Mouse (Mus musculus): ENCODE measurements at regions not wholly inside any gene's neighbourhood (a gene's known extent, or its start where the extent isn't known, plus 50 kb on each side); places are given as distances from the start of the nearest gene placed in this dataset.

- no peak overlapping the region for H3K4me2 ChIP-seq (replicated peaks; ENCODE audit: low read depth)
- ATAC-seq (ENCODE audit: low FRiP score, low TSS enrichment) (no peak), DNase-seq (ENCODE audit: low spot score) (no peak)
- no peak for TF ChIP-seq EP300 (optimal IDR thresholded peaks at IDR 0.05)
- TF ChIP-seq CTCF (IDR thresholded peaks at IDR 0.05; ENCODE audit: low read depth) = no peak
- H3K27me3 ChIP-seq (ENCODE audit: control insufficient read depth, insufficient read depth, low read length) = no peaks in the 10 kb centered on the region
- 86% methylated on average over 4 of the region's 4 CpGs for WGBS
- no peak overlapping the region for H3K27ac ChIP-seq (replicated peaks)
- H3K4me3 ChIP-seq (ENCODE audit: low read depth, low read length) = no peak overlapping the region
- no peaks in the 10 kb centered on the region for H3K4me1 ChIP-seq (replicated peaks; ENCODE audit: control insufficient read depth, insufficient read depth)
- no peaks in the 10 kb centered on the region for H3K9me3 ChIP-seq (ENCODE audit: control insufficient read depth, low read length)
- no peak overlapping the region for H3K9ac ChIP-seq (ENCODE audit: low read length)
- no peaks in the 10 kb centered on the region for H3K36me3 ChIP-seq (ENCODE audit: control insufficient read depth, insufficient read depth, low read length)
Observed at GRCm38 (mm10) chr9:61853841-61854240, 60.5 kb downstream of the Rplp1 start.

GRCm38 (mm10) chr9:61851331-61851730 lies 63.0 kb downstream of the Rplp1 start:
- no peak for ATAC-seq (ENCODE audit: low FRiP score, low TSS enrichment)
- Histone ChIP-seq H3K36me3 (ENCODE audit: control insufficient read depth, insufficient read depth, low read length) (no peaks in the 10 kb centered on the region), H3K9me3 (ENCODE audit: control insufficient read depth, low read length) (no peaks in the 10 kb centered on the region), H3K9ac (ENCODE audit: low read length) (no peak overlapping the region), H3K27me3 (ENCODE audit: control insufficient read depth, insufficient read depth, low read length) (no peaks in the 10 kb centered on the region), H3K4me1 (replicated peaks; ENCODE audit: control insufficient read depth, insufficient read depth) (no peaks in the 10 kb centered on the region), H3K27ac (replicated peaks) (no peak overlapping the region), H3K4me2 (replicated peaks; ENCODE audit: low read depth) (no peak overlapping the region), H3K4me3 (ENCODE audit: low read depth, low read length) (no peak overlapping the region)
- 93% methylated on average over 3 of the region's 3 CpGs for WGBS
- no peak for DNase-seq (ENCODE audit: low spot score)
- TF ChIP-seq EP300 (optimal IDR thresholded peaks at IDR 0.05) (no peak), CTCF (IDR thresholded peaks at IDR 0.05; ENCODE audit: low read depth) (no peak)

- Histone ChIP-seq H3K27ac (replicated peaks) (no peak overlapping the region), H3K27me3 (ENCODE audit: control insufficient read depth, insufficient read depth, low read length) (no peaks in the 10 kb centered on the region), H3K4me1 (replicated peaks; ENCODE audit: control insufficient read depth, insufficient read depth) (no peaks in the 10 kb centered on the region), H3K9me3 (ENCODE audit: control insufficient read depth, low read length) (no peaks in the 10 kb centered on the region), H3K4me2 (replicated peaks; ENCODE audit: low read depth) (no peak overlapping the region), H3K9ac (ENCODE audit: low read length) (no peak overlapping the region), H3K36me3 (ENCODE audit: control insufficient read depth, insufficient read depth, low read length) (no peaks in the 10 kb centered on the region), H3K4me3 (ENCODE audit: low read depth, low read length) (no peak overlapping the region)
- no peak for TF ChIP-seq CTCF (IDR thresholded peaks at IDR 0.05; ENCODE audit: low read depth)
- no peak for TF ChIP-seq EP300 (optimal IDR thresholded peaks at IDR 0.05)
- 63% methylated on average over 2 of the region's 2 CpGs for WGBS
- ATAC-seq (ENCODE audit: low FRiP score, low TSS enrichment) (no peak), DNase-seq (ENCODE audit: low spot score) (no peak)
Observed at GRCm38 (mm10) chr9:61848401-61848800, 65.9 kb downstream of the Rplp1 start.

- no peak overlapping the region for H3K4me2 ChIP-seq (replicated peaks; ENCODE audit: low read depth)
- no peak overlapping the region for H3K27ac ChIP-seq (replicated peaks)
- H3K9ac ChIP-seq (ENCODE audit: low read length) = no peak overlapping the region
- TF ChIP-seq EP300 (optimal IDR thresholded peaks at IDR 0.05) (no peak), CTCF (IDR thresholded peaks at IDR 0.05; ENCODE audit: low read depth) (no peak)
- no peaks in the 10 kb centered on the region for H3K9me3 ChIP-seq (ENCODE audit: control insufficient read depth, low read length)
- no peaks in the 10 kb centered on the region for H3K4me1 ChIP-seq (replicated peaks; ENCODE audit: control insufficient read depth, insufficient read depth)
- DNase-seq (ENCODE audit: low spot score) (no peak), ATAC-seq (ENCODE audit: low FRiP score, low TSS enrichment) (no peak)
- H3K36me3 ChIP-seq (ENCODE audit: control insufficient read depth, insufficient read depth, low read length) = no peaks in the 10 kb centered on the region
- no peaks in the 10 kb centered on the region for H3K27me3 ChIP-seq (ENCODE audit: control insufficient read depth, insufficient read depth, low read length)
- H3K4me3 ChIP-seq (ENCODE audit: low read depth, low read length) = no peak overlapping the region
Observed at GRCm38 (mm10) chr9:61847496-61847895, 66.8 kb downstream of the Rplp1 start.

GRCm38 (mm10) chr9:61844645-61845044 lies 69.7 kb downstream of the Rplp1 start:
- no peak for TF ChIP-seq CTCF (IDR thresholded peaks at IDR 0.05; ENCODE audit: low read depth)
- no peaks in the 10 kb centered on the region for H3K36me3 ChIP-seq (ENCODE audit: control insufficient read depth, insufficient read depth, low read length)
- no peak overlapping the region for H3K4me2 ChIP-seq (replicated peaks; ENCODE audit: low read depth)
- H3K9me3 ChIP-seq (ENCODE audit: control insufficient read depth, low read length) = no peaks in the 10 kb centered on the region
- H3K9ac ChIP-seq (ENCODE audit: low read length) = no peak overlapping the region
- ATAC-seq (ENCODE audit: low FRiP score, low TSS enrichment) = no peak
- no peaks in the 10 kb centered on the region for H3K4me1 ChIP-seq (replicated peaks; ENCODE audit: control insufficient read depth, insufficient read depth)
- H3K27ac ChIP-seq (replicated peaks) = no peak overlapping the region
- no peaks in the 10 kb centered on the region for H3K27me3 ChIP-seq (ENCODE audit: control insufficient read depth, insufficient read depth, low read length)
- no peak for DNase-seq (ENCODE audit: low spot score)
- WGBS = 61% methylated on average over 5 of the region's 5 CpGs
- H3K4me3 ChIP-seq (ENCODE audit: low read depth, low read length) = no peak overlapping the region

- WGBS = 65% methylated on average over 8 of the region's 8 CpGs
- no peaks in the 10 kb centered on the region for H3K4me1 ChIP-seq (replicated peaks; ENCODE audit: control insufficient read depth, insufficient read depth)
Observed at GRCm38 (mm10) chr9:61844141-61844540, 70.2 kb downstream of the Rplp1 start.

More at GRCm38 (mm10) chr9:61844141-61844540, 70.2 kb downstream of the Rplp1 start:
- no peaks in the 10 kb centered on the region for H3K36me3 ChIP-seq (ENCODE audit: control insufficient read depth, insufficient read depth, low read length)
- no peak overlapping the region for H3K27ac ChIP-seq (replicated peaks)
- H3K27me3 ChIP-seq (ENCODE audit: control insufficient read depth, insufficient read depth, low read length) = no peaks in the 10 kb centered on the region
- H3K4me2 ChIP-seq (replicated peaks; ENCODE audit: low read depth) = no peak overlapping the region
- H3K9ac ChIP-seq (ENCODE audit: low read length) = no peak overlapping the region
- H3K4me3 ChIP-seq (ENCODE audit: low read depth, low read length) = no peak overlapping the region
- no peak for ATAC-seq (ENCODE audit: low FRiP score, low TSS enrichment)
- DNase-seq (ENCODE audit: low spot score) = no peak
- H3K9me3 ChIP-seq (ENCODE audit: control insufficient read depth, low read length) = no peaks in the 10 kb centered on the region
- TF ChIP-seq EP300 (optimal IDR thresholded peaks at IDR 0.05) (no peak), CTCF (IDR thresholded peaks at IDR 0.05; ENCODE audit: low read depth) (no peak)

Measured in stomach, postnatal 0 days (tissue).